Mouse (Mus musculus) midbrain, embryonic 13.5 days (tissue): Measurements from ENCODE around the gene Prr5. TPM values are rescaled to one million over a fixed set of nuclear protein-coding genes. Genes with fewer than 3 reads are reported as not detected.
A peak's percentile ranks its signal among the peaks of the same experiment; 100 is the strongest.

ENCODE experiments used
- ATAC-seq: fragments of 200-750 bp; cut with Nextera tagmentation; 2 replicates; pipeline ENCODE4 v1.8.0; 2017; ENCODE audit warnings: mild to moderate bottlenecking, moderate TSS enrichment, moderate library complexity
- H3K27ac ChIP-seq: fragments of 300-500 bp; sonication (generic); 2 replicates; pipeline ENCODE4 v1.5.1; 2015; ENCODE audit warnings: inconsistent platforms, mild to moderate bottlenecking, moderate library complexity
- H3K27me3 ChIP-seq: fragments of 300-500 bp; sonication (generic); 2 replicates; pipeline ENCODE4 v1.6.1; 2015; ENCODE audit warnings: mild to moderate bottlenecking, inconsistent platforms
- H3K36me3 ChIP-seq: fragments of 300-500 bp; sonication (generic); 2 replicates; pipeline ENCODE4 v1.6.1; 2015; ENCODE audit warnings: mild to moderate bottlenecking, inconsistent platforms
- H3K4me1 ChIP-seq: fragments of 300-500 bp; sonication (generic); replicated peaks from 2 replicates; pipeline ENCODE4 v1.6.1; 2015; ENCODE audit warnings: inconsistent platforms
- H3K4me2 ChIP-seq: fragments of 300-500 bp; sonication (generic); replicated peaks from 2 replicates; pipeline ENCODE4 v1.6.1; 2015; ENCODE audit warnings: moderate library complexity, mild to moderate bottlenecking, inconsistent platforms
- H3K4me3 ChIP-seq: fragments of 300-500 bp; sonication (generic); replicated peaks from 2 replicates; pipeline ENCODE4 v1.5.1; 2015; ENCODE audit warnings: mild to moderate bottlenecking, inconsistent platforms
- H3K9ac ChIP-seq: fragments of 300-500 bp; sonication (generic); replicated peaks from 2 replicates; pipeline ENCODE4 v1.6.1; 2015; ENCODE audit warnings: mild to moderate bottlenecking, inconsistent platforms
- H3K9me3 ChIP-seq: fragments of 300-500 bp; sonication (generic); 2 replicates; pipeline ENCODE4 v1.6.1; 2016; ENCODE audit warnings: mild to moderate bottlenecking, inconsistent platforms
- WGBS: fragments of 180-500 bp; shearing (Covaris S2); methylation state at CpG from one replicate; pipeline ENCODE4 v1.1.7; 2015; 5-methylcytosine and 5-hydroxymethylcytosine counted together
- polyA plus RNA-seq: library from polyadenylated mRNA; unstranded; fragments of >200 nt; fragmentation: Nextera tagmentation; extraction: Ambion mirVana; gene quantifications from 2 replicates; pipeline ENCODE4 v1.2.1, GENCODE M21; 2015

Prr5 gene
- polyA plus RNA-seq, 1 experiment from 2014 or later, result 13.8 TPM

DNA sequence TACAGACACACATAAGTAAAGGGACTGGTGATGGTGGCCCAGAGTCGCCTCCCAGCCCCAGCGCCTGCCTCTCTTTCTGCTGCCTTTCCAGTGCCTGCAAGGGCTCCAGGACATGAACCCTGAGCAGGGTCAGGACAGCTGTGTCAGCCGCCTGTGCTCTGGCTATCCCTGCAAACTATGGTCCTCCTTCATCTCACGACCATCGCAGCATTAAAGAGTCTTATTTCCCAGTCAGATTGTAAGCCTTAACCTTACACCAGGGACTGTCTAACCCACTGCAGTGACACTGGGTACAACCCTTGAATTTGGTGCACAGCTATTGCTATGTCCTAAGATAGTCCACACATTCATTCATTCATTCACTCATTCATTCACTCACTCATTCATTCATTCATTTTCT, 13.4 kb downstream of the Prr5 start:
- no peak overlapping the region for H3K9ac ChIP-seq
- no peak overlapping the region for H3K4me2 ChIP-seq
- no peak overlapping the region for H3K27ac ChIP-seq
- H3K36me3 ChIP-seq, result no peaks in the 10 kb centered on the region
- WGBS, result 71% methylated on average over 5 of the region's 5 CpGs
- H3K4me3 ChIP-seq, result no peak overlapping the region
- H3K27me3 ChIP-seq, result peaks cover 37% of the 10 kb centered on the region
- no peaks in the 10 kb centered on the region for H3K9me3 ChIP-seq
- no peak for ATAC-seq
- H3K4me1 ChIP-seq, result peaks cover 18% of the 10 kb centered on the region

DNA sequence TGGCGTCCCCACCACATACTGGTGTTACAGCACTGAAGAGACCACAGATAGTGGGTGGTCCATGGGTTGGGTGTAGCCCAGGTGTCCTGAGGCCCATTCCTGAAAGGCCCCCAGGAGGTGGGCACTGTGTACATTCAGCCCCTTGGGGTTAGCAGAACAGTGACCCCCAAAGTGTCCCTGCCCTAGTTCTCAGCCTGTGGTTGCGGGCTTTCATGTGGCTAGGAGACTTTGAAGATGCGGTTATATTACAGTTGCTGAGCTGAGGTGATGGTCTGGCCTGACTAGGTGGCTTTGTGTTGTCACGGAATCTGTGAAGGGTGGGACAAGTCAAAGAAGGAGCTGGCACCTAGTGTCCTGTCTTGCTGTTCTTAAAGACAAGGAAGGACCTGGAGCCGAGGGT, 15.1 kb downstream of the Prr5 start:
- Histone ChIP-seq H3K27me3 (peaks cover 37% of the 10 kb centered on the region), H3K4me1 (peaks cover 18% of the 10 kb centered on the region), H3K9ac (no peak overlapping the region), H3K4me2 (no peak overlapping the region), H3K4me3 (no peak overlapping the region), H3K27ac (no peak overlapping the region), H3K9me3 (no peaks in the 10 kb centered on the region), H3K36me3 (no peaks in the 10 kb centered on the region; the same call in 1 of the 2 replicates)
- no peak for ATAC-seq
- WGBS, result 56% methylated on average over 5 of the region's 5 CpGs

DNA sequence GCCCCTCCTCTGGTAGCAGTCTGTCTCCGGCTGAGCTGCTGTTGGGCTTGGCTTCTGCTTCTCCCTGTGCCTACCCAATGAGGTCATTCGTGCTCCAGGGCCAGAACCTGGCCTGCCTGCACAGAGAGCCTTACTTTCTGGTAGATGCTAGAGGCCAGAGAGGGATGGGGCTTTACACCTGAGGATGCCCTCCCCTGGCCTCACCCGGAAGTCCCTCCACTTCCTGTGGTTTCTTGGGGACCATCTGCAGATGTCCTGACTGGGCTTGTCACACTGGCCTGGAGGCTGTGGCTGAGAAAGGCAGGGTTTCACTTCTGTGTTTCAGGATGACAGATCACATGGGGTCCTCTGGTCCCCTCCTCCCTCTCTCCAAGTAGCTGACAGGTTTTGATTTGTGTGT, 16.0 kb downstream of the Prr5 start:
- Histone ChIP-seq H3K4me3 (no peak overlapping the region), H3K9ac (no peak overlapping the region), H3K9me3 (no peaks in the 10 kb centered on the region), H3K4me2 (no peak overlapping the region), H3K4me1 (peaks cover 17% of the 10 kb centered on the region), H3K36me3 (peaks cover 4% of the 10 kb centered on the region), H3K27ac (no peak overlapping the region), H3K27me3 (peaks cover 28% of the 10 kb centered on the region)
- no peak for ATAC-seq
- WGBS, result 71% methylated on average over 3 of the region's 3 CpGs

DNA sequence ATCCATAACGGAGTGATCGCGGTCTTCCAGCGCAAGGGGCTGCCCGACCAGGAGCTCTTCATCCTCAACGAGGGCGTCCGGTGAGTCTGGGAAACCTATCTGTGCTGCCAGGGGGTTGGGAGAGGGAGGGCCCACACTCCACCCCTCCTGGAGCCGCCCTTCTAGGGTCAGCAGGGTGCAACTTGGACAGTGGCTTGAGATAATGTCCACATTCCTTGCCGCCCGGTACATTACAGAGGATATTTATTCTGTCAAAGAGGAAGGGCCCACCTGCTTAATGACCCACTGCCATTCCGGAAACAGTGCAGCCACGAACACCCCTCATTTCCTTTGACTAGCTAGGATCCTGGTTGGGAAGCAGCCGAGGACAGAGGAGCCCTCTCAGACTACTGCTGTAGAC, 18.5 kb downstream of the Prr5 start:
- Histone ChIP-seq H3K9me3 (0 out of 2 replicates have a peak, but pooled peaks cover 4% of the 10 kb centered on the region), H3K36me3 (peaks cover 17% of the 10 kb centered on the region), H3K4me3 (no peak overlapping the region), H3K27me3 (peaks cover 3% of the 10 kb centered on the region), H3K9ac (no peak overlapping the region), H3K4me2 (no peak overlapping the region), H3K4me1 (no peaks in the 10 kb centered on the region), H3K27ac (no peak overlapping the region)
- no peak for ATAC-seq
- WGBS, result 84% methylated on average over 14 of the region's 14 CpGs

DNA sequence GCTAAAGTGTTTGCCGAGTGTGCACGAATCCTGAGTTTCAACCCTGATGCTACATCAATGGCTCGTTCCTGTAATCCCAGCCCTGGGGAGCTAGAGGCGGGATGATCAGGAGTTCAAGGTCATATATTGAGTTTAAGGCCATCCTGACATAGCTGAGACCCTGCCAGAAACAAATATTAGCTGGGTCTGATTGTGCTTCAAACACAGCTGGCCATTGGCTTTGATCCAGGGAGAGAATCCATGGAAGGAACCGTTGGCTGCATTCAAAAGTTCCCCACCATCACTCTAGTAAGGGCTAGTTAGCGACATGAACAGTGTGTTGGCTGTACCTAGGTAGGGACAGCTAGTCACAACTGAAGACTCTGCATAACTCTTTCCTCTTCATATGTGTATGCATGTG, 19.9 kb downstream of the Prr5 start:
- H3K27ac ChIP-seq, result no peak overlapping the region
- H3K4me1 ChIP-seq, result no peaks in the 10 kb centered on the region
- 87% methylated on average over 6 of the region's 6 CpGs for WGBS
- H3K9me3 ChIP-seq, result 0 out of 2 replicates have a peak, but pooled peaks cover 4% of the 10 kb centered on the region
- H3K27me3 ChIP-seq, result no peaks in the 10 kb centered on the region
- H3K9ac ChIP-seq, result no peak overlapping the region
- H3K4me3 ChIP-seq, result no peak overlapping the region
- H3K4me2 ChIP-seq, result no peak overlapping the region
- H3K36me3 ChIP-seq, result peaks cover 28% of the 10 kb centered on the region
- ATAC-seq, result no peak

DNA sequence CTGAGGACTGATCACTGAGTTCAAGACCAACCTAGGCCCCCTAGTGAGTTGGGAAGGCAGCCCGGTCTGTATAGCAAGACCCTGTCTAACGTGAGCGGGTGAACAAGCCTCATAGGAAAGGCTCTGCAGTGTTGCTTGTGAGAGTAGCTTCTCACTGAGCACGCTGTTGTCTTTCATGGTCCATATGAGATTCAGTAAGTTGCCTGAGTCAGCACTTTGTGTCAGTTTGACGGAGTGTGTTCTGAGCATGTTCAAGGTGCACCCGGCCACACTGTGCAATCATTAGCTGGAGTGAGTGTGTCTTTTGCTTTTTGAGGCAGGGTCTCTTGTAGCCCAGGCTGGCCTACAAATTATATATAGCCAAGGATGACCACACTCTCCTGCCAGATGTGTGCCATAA, 22.1 kb downstream of the Prr5 start:
- Histone ChIP-seq H3K36me3 (peaks cover 28% of the 10 kb centered on the region), H3K4me2 (no peak overlapping the region), H3K9ac (no peak overlapping the region), H3K4me3 (no peak overlapping the region), H3K27ac (no peak overlapping the region), H3K9me3 (0 out of 2 replicates have a peak, but pooled peaks cover 4% of the 10 kb centered on the region), H3K4me1 (no peaks in the 10 kb centered on the region), H3K27me3 (no peaks in the 10 kb centered on the region)
- ATAC-seq, result no peak
- 91% methylated on average over 6 of the region's 6 CpGs for WGBS

DNA sequence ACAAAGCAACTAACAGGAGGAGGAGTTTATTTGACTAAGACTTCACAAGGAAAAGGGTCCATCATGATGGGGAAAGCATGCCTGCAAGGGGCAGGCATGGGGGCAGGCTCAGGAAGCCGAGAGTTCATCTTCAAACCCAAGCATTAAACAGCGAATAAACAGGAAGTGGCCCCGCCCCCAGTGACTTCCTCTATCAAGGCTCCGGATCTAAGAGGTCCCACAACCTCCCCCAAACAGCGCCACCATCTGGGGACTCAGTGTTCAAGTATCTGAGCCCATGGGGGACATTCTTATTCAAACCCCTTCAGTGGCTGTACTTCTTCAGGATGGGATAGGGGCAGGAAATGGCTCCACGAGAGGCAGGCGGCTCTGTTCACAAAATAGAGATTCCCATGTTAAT, 23.2 kb downstream of the Prr5 start:
- Histone ChIP-seq H3K27ac (no peak overlapping the region), H3K9ac (no peak overlapping the region), H3K27me3 (no peaks in the 10 kb centered on the region), H3K4me2 (no peak overlapping the region), H3K36me3 (peaks cover 28% of the 10 kb centered on the region), H3K4me1 (no peaks in the 10 kb centered on the region), H3K4me3 (no peak overlapping the region), H3K9me3 (0 out of 2 replicates have a peak, but pooled peaks cover 4% of the 10 kb centered on the region)
- no peak for ATAC-seq
- 95% methylated on average over 7 of the region's 7 CpGs for WGBS

DNA sequence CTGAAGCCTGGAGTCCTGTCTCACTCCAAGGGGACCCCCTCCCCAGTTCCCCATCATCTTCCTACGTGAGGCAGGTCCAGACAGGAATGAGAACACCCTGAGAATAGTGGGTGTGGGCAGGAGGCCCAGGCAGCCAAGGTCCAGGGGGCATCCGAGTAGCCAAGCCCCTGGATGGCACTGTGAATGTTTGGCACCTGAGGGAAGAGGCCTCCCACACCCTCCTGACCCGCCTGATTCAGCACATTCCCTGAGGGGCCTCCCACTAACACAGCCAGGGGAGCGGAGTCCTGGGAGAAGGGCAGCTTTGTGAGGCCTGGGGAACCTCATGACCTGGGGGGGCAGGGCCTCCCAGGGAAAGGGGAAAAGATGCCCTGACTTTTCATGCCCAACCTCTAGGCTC, 26.6 kb downstream of the Prr5 start:
- H3K36me3 ChIP-seq, result peaks cover 23% of the 10 kb centered on the region
- no peak overlapping the region for H3K4me2 ChIP-seq
- no peaks in the 10 kb centered on the region for H3K27me3 ChIP-seq
- no peak for ATAC-seq
- H3K4me1 ChIP-seq, result no peaks in the 10 kb centered on the region
- H3K4me3 ChIP-seq, result no peak overlapping the region
- H3K27ac ChIP-seq, result no peak overlapping the region
- 0 out of 2 replicates have a peak, but pooled peaks cover 4% of the 10 kb centered on the region for H3K9me3 ChIP-seq
- no peak overlapping the region for H3K9ac ChIP-seq
- WGBS, result 64% methylated on average over 4 of the region's 4 CpGs

DNA sequence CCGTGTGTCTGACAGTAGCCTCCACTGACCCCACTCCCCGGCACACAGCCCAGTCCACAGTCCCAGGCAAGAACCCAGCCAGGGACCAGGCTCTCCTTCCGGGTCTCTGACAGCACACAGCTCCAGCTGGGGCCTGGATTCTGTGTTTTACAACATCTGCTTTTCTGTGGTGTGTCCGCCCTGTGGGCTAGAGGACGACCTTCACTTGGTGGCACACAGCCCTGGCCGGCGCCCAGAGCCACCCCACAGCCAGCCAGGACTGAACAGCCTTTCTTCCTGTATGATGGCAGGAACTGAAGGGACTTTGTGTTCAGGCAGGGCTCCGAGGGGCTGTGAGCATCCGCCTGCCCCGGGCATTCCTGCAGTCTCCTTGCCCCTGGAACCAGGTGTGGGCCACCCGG, 28.2 kb downstream of the Prr5 start:
- H3K4me1 ChIP-seq, result no peaks in the 10 kb centered on the region
- H3K9me3 ChIP-seq, result 0 out of 2 replicates have a peak, but pooled peaks cover 3% of the 10 kb centered on the region
- 0 out of 2 replicates have a peak overlapping the region, but pooled peaks have one; percentile 29 for H3K9ac ChIP-seq
- no peaks in the 10 kb centered on the region for H3K27me3 ChIP-seq
- ATAC-seq, result no peak
- H3K36me3 ChIP-seq, result peaks cover 15% of the 10 kb centered on the region; the same call in 1 of the 2 replicates
- H3K27ac ChIP-seq, result no peak overlapping the region
- 84% methylated on average over 11 of the region's 11 CpGs for WGBS
- H3K4me3 ChIP-seq, result no peak overlapping the region
- H3K4me2 ChIP-seq, result no peak overlapping the region

DNA sequence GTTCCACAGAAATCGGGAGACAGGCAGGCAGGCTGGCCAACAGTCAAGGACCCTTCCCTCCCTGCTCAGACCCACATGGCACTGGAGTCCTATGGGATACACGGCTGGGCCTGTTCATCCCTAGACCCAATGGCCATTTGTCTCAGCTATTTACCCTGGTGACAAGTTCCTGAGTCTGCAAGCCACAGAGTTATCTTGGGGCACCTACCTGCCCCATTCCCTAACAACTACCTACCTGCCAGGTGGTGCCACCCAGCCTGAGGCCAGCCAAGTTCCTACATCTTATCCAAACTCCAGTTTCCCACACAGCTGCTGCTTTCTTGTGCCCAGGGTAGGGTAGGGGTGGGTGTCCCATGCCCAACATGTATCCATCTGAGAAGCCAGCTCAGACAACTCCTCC, 28.8 kb downstream of the Prr5 start:
- no peaks in the 10 kb centered on the region for H3K27me3 ChIP-seq
- no peak for ATAC-seq

DNA sequence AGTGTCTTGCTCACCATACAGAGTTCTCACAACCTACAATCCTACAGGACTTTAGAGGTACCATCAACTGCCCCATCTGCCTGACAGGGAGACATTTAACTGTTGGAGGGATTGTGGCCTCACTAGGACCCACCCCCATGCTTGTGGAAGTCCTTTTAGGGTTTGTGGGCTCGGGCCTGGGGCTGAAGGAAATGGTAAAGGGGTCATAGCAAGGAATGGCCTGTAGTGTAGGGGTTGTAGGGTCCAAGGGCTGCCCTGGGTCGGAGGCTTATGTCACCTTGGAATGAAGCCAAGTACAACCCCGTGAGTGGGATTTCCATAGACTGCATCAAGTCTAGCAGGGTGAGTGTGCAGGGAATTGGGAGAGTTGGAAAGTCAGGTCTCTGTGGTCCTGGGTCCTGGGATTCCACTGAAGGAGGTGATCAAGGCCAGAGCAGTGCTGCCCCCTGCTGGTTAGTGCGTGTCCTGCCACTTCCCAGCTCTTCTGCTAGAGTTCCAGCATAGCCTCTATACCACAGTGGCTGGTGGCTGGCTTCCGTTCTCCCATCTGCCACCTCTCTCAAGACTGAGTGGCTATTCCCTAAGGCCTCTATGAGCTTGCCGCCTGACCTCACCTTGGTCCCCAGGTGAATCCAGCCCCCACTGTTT, 30.9 kb downstream of the Prr5 start:
- Histone ChIP-seq H3K4me3 (no peak overlapping the region), H3K9ac (no peak overlapping the region), H3K9me3 (no peaks in the 10 kb centered on the region), H3K36me3 (0 out of 2 replicates have a peak, but pooled peaks cover 4% of the 10 kb centered on the region), H3K4me1 (no peaks in the 10 kb centered on the region), H3K27ac (no peak overlapping the region), H3K4me2 (no peak overlapping the region), H3K27me3 (no peaks in the 10 kb centered on the region)
- WGBS, result 54% methylated on average over 6 of the region's 6 CpGs
- ATAC-seq, result no peak

More for the DNA sequence above, 28.8 kb downstream of the Prr5 start:
- 89% methylated on average over 2 of the region's 2 CpGs for WGBS
- peaks cover 15% of the 10 kb centered on the region; the same call in 1 of the 2 replicates for H3K36me3 ChIP-seq
- H3K4me2 ChIP-seq, result no peak overlapping the region
- H3K9me3 ChIP-seq, result no peaks in the 10 kb centered on the region
- H3K4me3 ChIP-seq, result no peak overlapping the region
- H3K4me1 ChIP-seq, result no peaks in the 10 kb centered on the region
- no peak overlapping the region for H3K27ac ChIP-seq
- no peak overlapping the region for H3K9ac ChIP-seq

DNA sequence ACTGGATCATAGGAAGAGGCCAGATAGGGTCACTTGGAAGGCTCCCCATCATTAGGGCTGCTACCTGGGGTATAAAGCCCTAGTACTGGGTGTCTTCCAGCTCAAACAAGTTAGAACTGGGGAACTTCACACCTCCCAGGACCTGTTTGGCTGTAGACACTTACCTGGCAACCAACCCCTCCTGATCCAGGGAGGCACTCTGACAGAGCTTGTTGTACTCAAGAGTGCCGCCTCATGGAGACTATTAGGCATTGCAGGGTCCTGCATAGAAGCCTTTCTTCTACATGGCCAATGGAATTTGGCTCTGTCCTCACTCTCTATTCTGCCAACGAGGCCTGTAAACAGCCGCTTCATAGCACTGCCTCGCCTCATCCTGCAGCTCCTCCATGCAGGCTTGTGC, 32.5 kb downstream of the Prr5 start:
- no peak overlapping the region for H3K4me3 ChIP-seq
- H3K9me3 ChIP-seq, result no peaks in the 10 kb centered on the region
- ATAC-seq, result no peak
- WGBS, result 38% methylated on average over 4 of the region's 4 CpGs
- no peak overlapping the region for H3K4me2 ChIP-seq
- H3K27ac ChIP-seq, result no peak overlapping the region
- H3K9ac ChIP-seq, result no peak overlapping the region
- no peaks in the 10 kb centered on the region for H3K4me1 ChIP-seq
- 0 out of 2 replicates have a peak, but pooled peaks cover 4% of the 10 kb centered on the region for H3K36me3 ChIP-seq
- H3K27me3 ChIP-seq, result no peaks in the 10 kb centered on the region
